Mouse (Mus musculus) CD4-positive, CD25-positive, alpha-beta regulatory T cell, adult 2 months (primary cell): ENCODE measurements around the gene Gng2.

ENCODE experiments used
- DNase-seq: peaks from one replicate; pipeline ENCODE4 v3.0.0-alpha.2; 2012; ENCODE audit warnings: low read depth, low spot score

Gng2 gene

DNA sequence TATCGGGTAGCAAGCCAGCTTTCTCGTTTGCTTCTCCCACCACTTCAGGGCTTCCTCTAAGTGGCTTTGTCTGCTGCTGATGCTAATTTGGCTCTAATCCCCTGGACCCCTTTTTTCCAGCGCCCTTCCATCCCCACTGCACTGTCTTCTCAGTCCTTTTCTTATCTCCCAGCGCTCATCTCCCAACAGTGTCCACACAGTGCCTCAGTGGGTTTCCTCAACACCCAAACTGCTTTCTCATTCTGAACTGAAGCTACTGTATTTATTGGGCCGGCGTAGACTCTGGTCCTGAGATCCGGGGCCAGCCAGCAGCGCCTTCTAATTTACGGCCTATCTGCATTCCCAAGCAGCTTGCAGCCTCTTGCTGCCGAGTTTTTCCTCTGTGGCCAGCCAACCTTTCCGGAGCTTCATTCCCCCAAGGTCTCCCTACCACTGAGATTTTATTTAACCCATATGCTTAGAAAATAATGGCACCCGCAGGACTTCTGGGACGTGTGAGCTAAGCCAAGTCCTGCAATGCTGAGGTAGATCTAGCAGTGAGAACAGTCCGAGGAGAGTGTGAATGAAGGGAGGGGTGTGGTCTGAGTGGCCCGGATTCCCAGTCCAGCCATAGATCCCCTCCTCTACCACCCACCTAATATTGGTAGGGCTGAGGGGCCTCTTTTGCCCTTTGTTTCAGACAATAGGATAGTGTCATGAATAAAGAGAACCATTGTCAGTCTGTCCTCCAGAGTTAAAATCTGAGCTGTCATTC lies at the start of gene Gng2:
Gene Gng2, minus strand, starts transcription at position 357 of the 754 bp plus-strand sequence.
- no peak for DNase-seq

DNA sequence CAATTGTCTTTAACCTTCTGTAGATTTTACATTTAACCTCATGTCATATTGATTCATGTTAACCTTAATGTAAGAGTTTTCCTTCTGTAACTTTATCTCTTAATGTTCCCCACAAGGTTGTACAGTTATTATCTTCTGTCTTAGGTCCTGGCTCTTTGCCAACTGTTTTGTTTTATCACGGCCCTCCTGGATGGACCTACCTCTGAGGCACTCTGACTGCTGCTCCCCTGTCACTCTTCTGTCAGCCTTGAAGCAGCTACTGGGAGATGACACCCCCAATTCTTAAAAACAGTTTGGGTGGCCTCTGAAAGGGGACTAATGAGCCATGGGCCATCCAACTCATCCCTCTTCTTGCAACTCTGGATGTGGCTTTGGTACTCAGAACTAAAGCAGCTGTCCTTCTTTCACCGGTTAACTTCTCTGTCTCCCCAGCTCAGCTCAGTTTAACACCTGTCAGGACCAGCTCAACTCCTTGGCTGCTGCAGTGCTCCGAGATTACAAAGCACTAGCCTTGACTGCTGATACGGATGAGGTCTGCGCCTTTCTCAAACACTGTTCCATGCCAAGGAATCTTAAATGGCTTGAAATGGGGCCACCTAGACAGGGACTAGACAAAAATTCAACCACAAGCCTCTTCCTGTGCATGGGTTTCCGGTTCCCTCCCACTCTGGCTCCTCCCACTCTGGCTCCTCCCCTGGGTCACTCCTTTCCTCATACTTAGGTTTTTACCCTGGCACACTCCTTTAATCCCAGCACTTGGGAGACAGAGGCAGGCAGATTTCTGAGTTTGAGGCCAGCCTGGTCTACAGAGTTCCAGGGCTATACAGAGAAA lies 47.7 kb upstream of the Gng2 start:
- peak; percentile 92 for DNase-seq

DNA sequence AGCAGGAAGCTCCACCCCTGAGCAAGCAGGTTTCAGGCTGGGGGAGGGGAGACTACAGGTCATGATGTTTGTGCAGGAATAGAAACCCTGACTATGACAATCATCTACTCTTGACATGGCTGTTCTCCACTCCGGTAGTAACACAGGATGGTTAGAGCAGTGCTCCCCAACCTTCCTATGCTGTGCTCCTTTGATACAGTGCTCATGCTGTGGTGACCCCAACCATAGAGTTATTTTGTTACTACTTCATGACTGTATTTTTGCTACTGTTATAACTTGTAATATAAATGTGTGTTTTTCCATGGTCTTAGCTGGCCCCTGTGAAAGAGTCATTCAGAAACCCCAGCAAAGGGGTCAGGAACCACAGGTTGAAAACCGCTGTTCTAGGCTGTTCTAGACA lies 46.5 kb upstream of the Gng2 start:
- DNase-seq = no peak

DNA sequence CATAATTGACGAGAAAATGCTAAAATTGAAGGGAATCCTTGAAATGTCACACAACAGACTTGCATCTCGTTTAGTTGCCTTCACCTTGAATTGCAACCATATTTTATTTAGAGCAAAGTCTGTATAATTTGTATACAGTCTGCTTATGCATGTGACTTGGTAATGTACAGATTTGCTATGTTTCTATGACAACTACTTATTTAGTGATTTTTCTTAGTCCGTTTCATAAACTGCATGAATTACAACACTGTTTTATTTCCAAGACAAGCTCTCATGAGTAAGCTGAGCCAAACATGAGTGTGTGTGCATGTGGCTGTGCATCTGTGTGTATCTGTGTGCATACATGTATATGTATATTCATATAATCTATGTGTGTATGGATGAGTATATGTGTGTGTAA lies 42.1 kb upstream of the Gng2 start:
- no peak for DNase-seq

DNA sequence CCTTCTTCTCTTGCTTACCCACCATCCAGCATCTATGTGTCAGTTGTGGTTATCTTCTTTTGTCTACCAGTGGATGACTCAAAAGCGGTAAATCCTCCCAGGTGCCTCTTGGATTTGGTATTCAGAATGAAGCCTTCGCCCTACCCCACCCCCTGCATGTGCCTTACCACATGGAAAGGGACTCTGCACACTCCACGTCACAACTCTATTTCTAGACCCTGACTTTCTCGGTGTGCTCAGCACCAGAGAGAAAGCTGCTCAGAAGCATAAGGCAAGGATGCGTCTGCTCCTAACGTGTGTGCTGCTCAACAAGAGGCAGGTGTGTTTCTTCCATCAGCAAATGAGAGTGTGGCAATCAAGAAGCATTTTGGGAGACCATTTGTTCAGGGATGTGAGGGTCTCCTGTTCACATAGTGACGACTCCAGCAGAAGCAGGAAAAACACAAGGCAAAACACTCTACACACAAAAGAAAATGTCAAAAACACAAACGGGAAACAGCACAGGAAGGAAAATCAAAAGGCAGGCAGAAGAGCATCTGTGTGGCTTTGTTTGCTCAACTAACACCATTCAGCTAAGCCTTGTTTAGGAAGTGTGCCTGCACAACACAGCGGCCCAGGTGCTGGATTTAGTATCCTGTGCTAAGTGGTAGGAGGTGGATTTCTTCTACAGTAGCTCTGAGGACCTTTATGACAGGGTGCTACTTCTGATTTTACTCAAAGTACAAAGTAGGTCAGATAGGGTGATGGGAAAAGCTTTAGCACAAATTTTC lies 35.3 kb upstream of the Gng2 start:
- no peak for DNase-seq

DNA sequence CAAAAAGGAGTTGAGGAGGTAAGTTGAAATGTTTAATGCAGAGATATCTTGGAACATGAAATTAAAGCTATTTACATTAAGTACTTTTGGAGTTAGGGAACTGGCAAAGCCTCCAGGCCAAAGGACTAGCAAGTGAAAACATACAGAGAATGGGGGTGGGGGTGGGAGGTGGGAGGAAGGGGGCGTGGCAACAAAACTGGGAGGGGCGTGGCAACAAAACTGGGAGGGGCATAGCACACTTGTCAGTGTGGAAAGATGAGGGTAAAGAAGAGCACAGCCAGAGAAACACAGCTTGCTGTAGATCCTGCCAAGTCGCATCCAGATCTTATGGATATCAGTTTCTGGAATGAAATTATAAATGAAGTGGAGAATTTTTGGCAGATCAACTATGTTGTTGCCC lies 30.0 kb upstream of the Gng2 start:
- no peak for DNase-seq

DNA sequence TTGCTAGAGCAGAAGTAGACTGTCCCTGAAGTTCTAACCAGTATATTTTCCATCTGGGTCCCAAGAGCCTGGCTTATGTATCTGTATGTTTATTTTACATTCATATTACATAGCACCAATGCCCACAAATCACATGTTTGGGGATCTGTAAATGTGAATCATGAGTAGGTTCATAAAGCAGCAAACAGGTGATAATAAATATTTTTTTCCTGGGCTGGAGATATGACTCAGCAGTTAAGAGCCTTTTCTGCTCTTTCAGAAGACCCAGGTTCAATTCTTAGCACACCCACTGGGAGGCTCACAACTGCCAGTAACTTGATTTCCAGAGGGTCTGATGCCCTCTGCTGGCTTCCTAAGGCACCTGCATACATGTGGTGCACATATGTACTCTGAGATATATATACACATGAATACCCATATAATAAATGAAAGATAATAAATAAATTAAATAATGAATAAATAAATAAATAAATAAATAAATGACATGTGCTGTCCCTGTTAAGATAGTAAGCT lies 27.4 kb upstream of the Gng2 start:
- DNase-seq = peak; percentile 15

DNA sequence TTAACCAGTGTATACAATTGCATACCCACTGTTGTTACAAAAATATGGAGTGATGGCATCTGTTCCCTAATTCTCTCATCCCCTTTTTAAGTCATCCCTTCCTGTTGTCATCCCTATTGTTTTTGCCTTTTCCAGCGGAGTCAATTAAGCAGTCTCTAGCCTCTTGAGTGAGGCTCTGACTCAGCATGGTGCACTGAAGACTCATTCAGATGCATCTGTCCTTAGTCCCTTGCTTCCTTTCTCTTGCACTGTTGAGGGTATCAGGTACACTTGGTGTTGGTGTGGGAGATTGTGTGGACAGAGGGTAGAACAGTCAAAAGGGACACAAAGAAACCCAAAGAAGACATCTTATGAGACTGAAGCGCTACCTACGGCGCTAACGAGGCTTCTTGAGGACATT lies 19.4 kb upstream of the Gng2 start:
- DNase-seq = no peak

DNA sequence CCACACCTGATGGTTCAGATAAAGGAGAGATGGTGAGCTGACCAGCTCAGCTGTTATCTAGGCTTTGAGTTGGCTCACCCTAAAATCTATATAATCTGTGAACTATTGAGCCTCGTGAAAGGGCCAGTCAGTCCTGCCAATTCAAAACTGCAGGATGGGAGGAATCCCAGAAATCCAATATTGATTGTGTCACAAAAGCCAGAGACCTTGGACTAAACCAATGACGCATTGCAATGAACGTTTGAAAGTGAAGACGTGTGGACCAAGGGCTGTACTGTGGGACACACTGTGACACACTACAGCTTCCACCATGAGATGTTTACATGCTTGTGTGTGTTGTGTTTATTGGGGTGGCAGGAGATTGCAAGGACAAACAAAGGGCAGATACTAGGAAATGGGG lies 18.5 kb upstream of the Gng2 start:
- no peak for DNase-seq

DNA sequence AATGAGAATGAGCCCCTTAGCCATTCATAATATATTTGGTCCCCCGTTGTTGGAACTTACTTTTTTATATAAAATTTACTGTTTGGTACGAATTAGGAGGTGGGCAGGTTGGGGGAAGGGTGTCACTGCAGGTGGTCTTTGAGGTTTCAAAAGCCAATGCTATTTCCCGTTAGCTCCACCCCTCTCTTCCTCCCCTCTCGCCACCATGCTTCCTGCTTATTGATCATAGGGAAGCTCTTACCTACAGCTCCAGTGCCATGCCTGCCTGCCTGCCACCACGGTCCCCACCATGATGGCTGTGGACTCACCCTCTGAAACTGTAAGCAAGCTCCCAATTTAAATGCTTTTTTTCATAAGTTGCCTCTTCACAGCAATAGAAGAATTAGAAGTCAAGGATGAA lies 16.6 kb upstream of the Gng2 start:
- DNase-seq = peak; percentile 52

DNA sequence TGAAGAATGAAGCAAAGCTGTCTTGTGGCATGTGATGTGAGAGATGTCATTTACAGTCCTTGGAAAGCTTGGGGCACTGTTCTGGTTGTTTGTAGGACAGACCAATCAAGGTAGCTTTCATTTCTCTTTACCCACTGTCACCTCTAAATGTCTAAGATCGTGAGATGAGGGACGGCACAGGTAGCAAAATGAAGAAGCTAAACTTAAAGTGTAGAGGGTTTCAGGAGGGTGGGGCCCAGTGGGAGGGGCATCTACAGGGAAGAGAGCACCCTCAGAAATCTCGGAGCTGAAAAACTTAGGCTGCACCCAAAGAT lies 16.1 kb upstream of the Gng2 start:
- peak; percentile 43 for DNase-seq

DNA sequence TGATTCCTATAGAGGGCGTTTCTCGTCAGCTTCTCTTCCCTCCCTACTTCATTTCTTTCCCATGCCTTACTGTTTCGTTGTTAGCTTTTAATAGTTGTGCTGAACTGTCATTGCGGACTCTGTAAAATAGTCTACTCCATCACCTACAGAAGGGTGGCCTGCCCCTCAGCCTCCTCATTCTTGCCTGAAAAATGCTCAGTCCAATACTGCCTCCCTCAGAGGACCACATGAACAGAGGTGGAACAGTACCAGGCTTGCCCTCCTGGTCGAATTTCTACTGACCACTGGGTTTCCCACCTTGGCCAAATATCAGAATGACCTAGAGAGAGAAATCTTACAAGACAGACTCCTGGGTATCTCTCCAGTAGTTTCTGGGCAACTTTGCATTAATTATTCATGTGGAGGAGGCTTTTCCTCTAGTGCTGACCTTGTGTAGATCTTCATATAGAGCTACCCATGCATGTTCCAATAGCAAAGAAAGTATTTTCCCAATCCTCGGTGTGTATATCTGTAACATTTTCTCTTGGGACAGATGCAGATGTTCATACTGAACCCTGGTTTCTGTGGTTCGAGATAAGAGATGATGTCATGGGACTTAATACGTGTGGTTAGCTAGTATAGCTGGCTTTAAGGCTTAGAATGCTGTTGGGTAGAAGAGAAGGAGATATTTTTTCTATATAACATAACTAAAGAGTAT lies 15.6 kb upstream of the Gng2 start:
- peak; percentile 52 for DNase-seq

DNA sequence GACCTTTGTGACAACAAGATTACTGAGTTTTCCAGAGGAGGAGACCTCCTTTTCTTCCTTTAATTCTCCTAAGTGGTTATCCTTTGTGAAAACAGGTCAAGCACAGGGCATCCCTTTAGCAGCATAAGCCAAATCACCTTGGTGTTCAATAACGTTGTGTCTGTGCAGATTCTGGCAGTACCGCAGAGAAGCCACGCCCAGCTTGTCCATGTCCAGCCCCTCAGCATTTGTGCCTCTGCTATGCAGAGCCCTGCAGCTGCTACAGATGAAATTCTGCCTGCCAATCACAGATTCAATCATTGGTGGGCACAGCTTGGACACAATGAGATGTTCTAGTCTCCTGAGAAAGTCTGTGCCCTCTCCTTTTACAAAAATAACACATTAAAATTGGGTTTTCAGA lies 14.4 kb upstream of the Gng2 start:
- DNase-seq = no peak

DNA sequence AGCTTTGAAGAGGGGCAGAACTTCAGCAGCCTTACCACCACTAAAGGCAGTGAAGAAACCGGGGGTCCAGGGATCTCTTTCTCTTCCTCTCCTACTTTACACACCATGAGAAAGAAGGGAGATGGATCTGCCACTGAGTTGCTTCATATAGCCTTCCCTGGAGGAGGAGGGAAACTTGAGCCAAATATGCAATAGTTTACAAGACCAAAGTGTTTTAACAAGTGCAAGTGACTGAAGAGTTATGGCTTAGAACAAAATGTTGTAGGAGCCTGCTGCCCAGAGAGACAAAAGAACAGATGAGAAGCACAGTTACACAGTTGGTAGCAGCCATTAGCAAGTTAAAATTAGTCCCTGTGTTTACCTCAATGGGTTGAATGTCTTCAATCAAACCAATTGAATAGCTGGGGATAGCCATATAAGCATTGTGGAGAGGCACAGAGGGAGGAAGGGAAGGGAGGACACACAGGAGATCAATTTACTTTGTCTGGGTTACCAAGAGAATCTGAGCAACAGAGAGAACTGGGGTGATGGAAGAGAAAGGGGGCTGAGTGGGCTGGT lies 13.1 kb upstream of the Gng2 start:
- DNase-seq = no peak

DNA sequence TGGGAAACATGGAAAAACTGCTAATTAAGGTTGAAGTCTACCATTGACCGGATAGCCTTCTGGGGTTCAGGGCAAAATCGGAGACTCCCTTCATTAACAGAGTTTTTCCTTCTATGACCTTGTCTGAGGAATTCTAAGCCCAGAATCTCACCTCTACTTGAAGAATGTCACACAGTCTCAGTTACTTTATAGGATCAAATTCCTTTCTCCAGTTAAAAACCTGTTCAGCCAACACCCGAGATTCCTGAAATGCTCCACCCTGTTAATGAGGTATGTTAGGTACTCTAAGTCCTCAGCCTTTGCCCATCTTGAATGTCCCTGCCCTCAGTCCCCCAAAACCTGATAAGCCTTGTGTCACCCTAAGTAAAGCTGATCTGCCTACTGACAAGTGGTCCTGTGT lies 11.0 kb upstream of the Gng2 start:
- no peak for DNase-seq

DNA sequence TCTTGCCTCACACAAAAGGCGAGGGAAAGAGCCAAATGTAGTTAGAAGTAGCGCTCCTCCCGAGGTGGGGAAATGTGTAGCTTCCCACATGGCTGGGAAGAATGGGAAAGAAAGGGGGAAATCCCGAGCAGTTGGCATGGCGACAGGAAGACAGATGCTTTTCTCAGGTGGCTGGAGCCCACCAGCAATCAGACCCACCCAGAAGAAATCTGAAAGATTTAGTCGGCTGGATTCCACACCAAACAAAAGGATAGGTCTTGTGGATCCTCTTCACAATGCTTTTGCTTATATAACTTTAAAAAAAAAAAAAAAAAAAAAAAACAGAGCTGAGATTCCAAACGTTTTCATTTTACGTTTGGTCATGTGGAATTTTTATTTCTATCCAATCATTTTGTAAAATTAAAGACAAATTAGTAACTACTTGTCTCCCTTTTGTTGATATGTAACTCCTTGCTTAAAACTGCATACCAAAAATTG lies 10.0 kb upstream of the Gng2 start:
- DNase-seq = no peak

DNA sequence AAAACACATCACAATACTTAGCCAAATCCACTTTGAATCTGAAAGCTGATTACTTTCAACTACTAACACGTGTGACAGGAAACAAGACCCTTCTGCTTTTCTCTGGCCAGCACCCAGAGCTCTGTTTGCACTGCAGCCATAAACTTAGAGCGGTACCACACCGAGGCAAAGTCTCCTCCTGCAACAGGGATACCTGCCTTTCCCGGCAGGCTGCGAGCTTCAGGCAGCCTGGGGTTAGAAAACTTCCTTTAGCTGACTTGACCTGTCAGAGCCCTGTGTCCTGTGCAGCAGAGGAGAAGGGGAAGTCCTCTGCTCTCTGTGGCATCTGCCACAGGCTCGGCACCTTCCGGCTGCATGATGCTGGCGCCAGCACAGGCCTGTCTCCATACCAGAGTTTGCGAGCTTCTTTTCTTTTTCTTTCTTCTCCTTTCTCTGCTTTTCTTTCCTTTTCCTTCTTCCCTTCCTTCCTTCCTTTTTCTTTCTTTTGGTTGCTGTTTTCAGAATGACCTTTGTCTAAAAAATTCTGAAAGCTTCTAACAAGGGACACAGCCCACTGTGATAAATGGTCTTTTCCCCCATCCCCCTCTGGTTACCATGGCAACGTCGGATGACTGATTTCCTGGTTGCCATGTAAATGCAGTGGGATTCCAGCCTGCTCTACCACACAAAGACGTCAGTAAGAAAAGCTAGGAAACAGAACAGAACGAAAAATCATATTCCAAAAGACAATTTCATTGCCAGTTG lies 9.4 kb upstream of the Gng2 start:
- DNase-seq = peak; percentile 78

DNA sequence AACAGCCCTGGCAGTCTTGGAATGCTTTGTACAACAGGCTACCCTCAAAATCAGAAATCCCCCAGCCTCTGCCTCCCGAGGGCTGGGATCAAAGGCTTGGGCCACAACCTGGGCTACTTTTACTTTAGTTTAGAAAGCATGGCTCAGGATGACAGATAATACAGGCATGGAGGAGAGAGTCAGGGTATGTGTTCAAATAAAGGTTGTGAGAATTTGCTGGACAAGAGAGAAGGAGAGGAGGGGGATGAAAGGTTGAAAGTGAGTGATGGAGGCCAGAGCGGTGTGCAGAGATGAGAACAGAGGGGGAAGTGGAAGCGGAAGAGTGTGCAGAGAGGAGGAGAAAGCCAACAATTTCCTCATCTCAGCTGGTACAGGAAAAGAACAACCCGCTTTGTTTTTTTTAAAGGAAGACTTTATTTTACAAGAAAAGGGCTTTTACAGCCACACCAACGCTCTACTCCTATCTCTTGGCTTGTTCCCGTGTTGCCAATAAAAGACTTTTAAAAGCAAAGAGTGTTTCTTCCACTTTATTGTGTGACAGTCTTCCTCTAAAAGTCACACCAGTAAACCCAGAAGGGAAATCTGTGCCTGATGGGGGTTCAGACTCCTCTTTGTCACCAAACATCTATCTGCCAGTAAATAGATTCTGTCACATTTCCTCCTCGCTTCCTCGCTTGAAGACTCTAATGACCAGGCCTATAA lies 8.6 kb upstream of the Gng2 start:
- DNase-seq = peak; percentile 53

DNA sequence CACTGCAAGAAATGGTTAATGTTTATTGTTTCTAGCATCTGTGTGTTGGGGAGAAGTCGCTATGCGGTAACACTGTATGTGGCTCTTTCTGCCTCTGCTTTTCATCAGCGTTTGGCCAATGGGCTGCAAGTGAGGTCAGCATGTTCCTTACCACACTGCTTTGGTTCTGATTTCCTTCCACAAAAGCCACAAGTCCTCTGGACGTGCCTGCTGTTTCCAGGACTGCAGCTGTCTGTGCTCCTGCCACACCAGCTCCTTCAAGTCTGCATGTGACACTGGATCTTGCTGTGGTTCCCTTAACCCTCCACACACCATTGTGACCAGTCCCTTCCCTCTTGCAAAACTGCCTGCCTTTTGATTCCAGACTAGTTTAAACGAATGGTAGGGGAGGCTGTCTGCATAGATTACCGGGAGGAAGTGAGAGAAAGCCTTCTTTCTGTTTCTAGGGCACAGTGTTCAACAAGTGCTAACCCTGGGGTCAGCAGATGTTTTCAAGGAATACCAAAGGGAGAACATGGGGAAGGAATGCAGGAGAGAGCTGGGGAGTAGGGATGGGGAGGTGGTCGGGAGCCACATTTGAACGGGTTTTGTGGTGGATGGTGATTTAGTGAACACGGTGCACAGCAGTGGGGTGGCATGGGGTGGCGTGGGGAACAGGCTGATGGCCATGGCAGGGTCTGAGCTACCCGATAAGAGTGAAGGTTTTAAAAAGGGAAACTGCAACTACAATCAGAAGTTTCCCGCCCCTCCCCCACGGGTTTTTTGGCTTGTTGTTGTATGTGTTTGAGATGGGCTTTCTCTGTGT lies 7.9 kb upstream of the Gng2 start:
- DNase-seq = peak; percentile 71
